Mouse (Mus musculus): ENCODE measurements at regions not wholly inside any gene's neighbourhood (a gene's known extent, or its start where the extent isn't known, plus 50 kb on each side); places are given as distances from the start of the nearest gene placed in this dataset.

DNA sequence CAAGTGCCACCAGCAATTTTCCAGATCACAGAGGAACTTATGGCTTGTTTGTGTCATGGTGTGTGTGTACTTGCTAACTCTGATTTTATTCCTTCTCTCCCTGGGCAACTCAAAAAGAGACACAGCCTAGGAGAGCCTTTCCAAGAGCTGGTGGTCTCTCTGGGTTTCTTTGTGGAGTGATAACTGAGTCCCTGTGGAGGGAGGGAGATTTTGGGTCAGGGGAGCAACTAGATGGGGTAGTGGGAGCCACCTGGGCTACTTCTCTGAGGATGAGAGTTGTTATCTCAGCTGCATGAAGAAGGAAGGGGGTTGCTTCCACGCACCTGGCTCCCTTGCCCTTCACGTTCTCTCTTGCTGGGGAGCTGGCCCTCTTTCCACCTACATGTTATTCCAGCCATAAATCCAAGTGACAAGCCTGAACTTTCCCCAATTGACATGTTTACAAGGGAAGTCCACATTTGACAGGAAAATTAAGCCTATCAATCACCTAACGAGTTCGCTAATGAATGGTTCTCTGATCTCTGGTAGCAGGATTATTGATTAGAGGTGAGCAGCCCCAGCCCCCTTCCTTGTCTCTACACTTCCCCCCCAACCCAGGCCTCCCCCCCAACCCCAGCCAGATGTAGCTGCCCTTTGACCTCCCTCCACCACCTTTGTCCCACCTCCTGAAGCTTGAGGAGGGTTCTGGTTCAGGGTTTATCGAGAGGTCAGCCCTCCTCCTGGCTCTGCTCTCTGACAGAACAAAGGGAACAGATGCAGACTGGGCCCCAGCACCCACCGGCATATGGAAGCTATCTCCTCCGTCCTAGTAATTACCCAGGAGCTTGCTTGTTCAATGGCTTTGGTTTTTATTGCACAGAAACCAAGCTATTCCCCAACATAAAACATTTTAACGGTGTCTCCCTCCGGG lies 304.4 kb upstream of the Zfp703 start:
- DNase-seq (ENCODE audit: low read depth in 1 of 2, low spot score in 2 of 2) = no peak

DNA sequence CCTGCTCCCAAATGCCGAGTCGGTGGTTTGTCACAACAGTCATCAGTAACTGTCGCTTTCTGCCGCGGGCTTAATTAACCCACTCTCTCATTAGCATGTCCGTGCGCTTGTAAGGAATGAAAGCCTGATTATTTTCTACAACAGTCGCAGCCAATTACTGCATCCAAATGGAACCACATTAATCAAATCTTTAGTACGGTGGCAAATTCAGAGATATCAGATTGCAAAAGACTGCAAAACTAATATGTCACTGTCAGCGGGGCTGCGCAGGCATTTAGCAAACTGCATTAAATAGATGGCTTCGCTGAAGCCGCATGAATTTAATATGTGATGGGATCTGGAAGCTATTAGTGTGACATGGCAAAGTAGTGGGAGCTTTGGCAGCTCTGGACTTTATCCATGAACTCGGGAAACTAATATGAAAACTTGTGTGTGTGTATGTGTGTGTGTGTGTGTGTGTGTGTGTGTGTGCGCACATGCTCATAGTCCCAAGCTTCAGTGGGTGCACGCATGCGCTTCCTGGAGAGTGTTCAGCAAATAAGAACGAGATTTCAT lies 299.5 kb upstream of the Zfp703 start:
- no peak for DNase-seq (ENCODE audit: low read depth in 1 of 2, low spot score in 2 of 2)

DNA sequence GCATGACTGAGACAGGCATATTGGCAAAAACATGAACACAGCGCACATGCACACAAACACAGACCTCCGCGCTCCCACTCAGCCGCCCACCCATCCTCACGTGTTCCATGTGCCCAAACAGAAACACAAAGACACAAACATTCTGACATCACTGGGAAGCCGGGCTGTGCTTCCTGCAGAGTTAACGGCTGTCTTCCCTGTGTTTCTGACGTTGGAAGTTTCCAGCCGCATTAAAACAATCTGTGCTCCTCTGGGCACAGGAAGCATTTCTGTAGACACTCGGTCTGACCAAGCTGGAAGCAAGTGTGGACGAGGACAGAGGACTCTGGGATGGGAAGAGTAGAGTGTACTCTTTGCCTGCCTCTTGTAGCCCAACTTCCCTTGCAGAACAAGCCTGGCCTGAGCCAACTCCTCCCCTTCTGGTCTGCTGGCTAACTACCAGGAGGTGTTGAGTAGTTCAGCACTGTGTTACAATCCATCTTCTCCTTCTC lies 296.2 kb upstream of the Zfp703 start:
- no peak for DNase-seq (ENCODE audit: low read depth in 1 of 2, low spot score in 2 of 2)

DNA sequence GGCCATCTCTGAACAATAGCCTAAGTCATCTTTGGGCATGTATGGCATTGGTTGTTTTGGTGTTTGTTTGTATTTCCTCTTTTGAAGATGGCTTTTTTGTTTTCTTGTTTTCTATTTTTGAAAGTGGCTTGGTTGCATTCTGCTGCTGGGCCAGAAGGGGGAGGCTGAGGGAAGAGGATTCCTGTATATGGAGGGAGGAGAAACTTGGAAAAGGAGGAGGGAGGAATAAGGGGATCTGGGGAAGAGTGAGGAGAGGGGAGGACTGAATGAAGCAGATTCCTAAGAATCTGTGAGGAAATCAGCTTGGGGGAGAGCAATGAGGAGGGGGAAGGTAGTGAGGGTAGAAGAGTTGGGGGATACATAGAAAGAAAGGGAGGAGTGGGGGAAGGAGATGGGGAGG lies 290.0 kb upstream of the Zfp703 start:
- DNase-seq (ENCODE audit: low read depth in 1 of 2, low spot score in 2 of 2) = no peak

DNA sequence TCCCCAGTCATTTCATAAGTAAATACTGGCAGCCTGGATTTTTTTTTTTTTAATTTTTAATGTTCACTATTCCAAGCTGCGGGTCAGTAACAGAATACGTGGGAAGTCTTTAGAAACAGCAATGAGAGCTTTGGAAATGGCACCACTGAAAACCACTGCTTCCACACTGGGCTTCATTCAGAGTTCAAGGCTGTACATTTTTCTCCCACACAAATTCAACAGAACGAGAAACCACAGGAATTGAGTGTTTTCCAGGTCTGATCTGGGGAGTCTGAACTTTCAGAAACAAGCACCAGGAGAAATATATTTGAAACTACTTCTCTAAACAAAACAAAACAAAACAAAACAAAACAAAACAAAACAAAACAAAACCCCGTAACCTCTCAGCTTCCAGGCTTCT lies 289.1 kb upstream of the Zfp703 start:
- DNase-seq (ENCODE audit: low read depth in 1 of 2, low spot score in 2 of 2) = no peak

DNA sequence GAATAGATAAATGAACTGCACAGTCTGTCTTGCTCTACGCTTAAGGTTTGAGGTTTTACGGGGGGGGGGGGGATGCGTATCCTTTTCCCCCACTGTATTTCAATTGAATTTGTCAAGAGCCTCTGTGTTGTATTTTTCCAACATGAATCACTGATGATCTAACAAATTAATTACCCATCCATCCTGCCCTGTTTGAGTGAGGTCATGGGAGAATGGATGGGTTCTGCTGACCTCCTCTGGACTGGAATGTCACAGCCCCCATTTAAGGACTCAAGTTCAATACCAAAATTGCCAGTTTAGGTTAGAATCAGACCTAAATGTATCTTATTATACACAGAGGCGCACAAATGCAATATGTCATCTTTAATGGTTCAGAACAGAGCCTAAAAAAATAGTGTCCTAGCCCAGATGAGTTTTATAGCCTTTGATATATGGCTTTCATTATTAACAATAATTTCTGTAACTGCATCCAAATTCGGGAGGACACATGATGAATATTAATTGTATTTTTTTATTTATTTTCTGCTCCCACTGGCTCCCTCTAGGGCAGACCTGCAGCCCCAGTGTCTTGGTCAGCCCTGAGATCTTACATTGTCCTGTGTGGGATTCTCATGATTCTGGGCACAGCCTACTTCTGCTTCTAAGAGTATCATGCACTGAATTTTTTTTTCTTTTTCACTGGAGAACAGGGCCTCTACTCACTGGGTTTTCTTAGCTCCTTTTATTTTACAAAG lies 288.2 kb upstream of the Zfp703 start:
- no peak for DNase-seq (ENCODE audit: low read depth in 1 of 2, low spot score in 2 of 2)

DNA sequence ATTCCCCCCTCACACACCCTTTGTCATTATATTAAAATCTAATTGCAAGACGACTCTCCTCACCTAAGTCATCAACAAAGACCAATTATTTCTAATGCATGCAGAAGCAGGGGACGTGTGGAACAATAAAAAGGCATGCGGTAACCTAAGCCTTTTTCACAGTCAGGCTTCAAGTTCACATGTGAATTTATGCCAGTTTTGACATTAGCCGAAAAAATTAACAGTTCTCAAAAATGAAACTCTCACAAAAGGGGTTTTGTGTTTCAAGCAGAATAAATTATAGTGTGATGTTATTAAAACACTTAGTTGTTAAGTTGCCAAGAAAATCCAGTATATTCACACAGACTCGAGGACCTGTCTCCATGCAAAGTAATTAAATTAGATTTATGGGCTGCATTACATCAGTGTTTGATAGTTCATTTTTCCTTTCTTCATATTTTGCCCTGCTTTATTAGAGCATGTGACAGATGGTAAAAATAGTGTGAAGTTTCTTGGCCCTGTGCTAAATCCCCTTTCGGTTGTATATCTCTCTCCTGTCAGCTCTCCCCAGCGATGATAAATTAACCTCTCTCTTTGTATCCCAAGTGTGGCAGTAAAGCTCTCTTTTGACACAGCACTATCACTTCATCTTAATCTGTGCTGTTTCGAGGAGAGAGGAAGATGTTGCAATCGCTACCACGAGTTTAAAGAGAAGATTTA lies 287.5 kb upstream of the Zfp703 start:
- DNase-seq (ENCODE audit: low read depth in 1 of 2, low spot score in 2 of 2) = no peak

DNA sequence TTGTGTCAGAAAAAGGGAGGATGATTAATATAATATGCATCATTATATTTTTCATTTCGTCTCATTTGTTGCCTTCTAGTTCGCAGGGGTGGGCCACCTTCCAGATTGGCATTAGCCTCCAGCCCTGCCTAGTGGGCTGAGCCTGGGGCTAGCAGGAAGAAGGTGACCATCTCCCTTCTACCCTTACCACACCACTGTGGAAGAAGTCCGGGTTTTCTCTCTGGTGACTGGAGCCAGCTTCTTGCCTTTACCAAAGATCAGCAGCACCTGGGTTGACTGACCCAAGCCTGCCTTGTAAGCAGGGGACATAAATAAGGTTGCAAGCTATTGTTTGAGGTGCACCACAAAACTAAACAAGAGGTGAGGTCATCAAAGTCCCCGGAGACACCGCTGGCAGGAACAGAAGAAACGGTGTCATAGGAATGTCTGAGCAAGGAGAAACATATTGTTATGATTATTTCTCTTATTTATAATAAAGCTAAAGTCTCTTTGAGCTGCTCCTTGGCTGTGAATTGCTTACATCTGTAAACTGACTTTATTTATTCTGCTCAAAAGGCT lies 286.9 kb upstream of the Zfp703 start:
- DNase-seq (ENCODE audit: low read depth in 1 of 2, low spot score in 2 of 2) = no peak

DNA sequence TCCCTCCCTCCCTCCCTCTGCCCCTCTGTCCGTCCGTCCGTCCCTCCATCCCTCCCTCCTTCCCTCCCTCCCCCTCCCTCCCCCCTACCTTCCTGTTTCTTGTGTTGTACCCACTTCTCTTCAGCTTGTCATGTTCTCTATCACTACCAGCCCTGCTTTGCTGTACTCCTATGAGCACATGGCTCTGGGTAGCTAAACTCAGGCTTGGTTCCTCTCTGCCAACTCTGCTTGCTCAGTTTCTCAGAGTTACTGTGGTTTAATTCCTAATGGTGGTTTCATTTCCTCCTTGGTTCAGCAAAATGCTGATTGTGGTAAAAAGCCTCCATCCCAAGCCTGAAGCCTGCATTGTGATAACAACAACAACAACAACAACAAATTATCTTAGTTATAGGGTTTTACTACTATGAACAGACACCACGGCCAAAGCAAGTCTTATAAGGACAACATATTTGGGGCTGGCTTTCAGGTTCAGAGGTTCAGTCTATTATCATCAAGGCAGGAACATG lies 279.5 kb upstream of the Zfp703 start:
- DNase-seq (ENCODE audit: low read depth in 1 of 2, low spot score in 2 of 2) = peak; percentile 32

DNA sequence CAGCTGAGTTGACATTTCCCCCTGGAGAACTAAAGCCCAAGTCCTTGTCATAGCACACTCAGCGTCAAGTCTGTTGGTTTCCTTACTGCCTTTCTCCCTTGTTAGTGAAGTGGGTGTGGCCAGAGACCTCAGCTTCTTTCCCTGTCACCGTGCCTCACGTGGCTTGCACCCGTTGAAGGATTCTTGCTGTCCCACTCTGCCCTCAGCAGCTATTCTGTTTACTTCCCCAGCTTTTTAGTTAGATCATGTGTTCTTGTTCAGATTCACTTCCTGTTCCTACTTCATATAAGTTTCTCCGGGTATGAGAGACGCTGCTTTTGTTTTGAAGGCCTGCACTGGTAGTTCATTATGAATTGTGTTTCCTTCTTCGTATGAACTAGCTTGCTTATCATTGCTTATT lies 278.5 kb upstream of the Zfp703 start:
- DNase-seq (ENCODE audit: low read depth in 1 of 2, low spot score in 2 of 2) = peak; percentile 79 to 88

DNA sequence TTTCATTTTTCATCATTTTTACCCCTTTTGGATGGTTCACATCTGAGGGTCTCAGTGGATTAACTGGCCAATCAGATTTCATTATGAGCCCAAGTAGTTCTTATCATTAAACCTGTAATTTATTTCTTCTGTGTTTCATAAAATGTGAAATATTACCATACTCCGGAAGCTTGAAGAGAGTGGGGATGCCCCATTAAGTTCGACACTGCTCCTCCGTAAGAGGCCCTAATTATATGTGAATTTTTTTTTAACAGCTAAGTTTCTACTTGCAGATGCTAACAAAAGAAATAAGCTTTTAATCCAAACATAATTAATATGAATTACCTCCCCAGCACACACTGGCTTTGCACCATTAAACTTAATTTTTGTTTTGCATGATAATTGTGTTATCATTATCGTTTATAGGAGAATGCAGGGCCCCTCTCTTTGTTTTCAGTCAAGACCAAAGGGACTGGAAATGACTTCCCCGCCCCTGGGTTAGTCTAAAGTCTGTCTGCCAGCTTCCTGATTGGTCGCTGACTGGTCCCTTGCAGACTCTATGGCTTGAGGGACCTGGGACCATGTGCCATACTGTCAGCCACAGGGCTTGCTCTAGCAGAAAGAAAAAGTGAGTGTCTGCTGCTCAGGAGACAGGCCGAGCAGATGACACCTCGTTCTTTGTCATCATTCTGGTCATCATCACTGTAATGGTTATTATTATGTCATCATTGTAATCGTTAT lies 270.9 kb upstream of the Zfp703 start:
- no peak for DNase-seq (ENCODE audit: low read depth in 1 of 2, low spot score in 2 of 2)

DNA sequence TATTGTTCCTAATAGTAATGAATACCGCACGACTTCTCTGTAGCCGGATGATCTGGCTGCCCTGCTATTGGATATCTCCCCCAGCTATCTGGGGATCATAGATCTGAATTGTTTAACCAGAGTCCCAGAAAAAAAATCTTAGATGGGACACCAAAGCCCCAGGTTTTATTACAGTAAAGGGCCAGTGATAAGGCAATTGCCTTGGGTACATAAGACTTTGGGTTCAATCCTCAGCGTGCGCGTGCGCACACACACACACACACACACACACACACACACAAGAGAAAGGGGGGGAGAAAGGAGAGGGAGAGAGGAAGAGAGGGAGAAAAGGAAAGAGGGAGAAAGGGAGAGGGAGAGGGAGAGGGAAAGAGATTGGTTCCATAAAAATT lies 270.4 kb upstream of the Zfp703 start:
- DNase-seq (ENCODE audit: low read depth in 1 of 2, low spot score in 2 of 2) = no peak

DNA sequence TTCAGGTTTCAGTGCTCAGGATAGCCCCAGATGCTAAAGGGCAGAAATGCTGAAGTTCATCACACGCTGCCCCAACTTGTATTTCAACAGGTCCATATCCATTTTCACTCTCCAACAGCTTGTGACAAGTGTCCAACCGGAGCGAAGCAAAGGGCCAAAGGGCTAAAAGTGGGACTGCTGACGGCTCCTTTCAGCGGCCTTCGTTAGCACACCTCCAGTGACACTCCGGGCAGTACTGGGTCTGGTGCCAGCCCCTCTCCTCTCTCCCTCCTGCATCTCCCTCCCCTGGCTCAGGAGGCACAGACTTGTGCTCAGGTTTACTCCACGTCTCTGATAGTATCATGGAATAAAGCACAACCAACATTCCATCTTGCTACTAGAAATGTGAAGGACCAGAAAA lies 263.3 kb upstream of the Zfp703 start:
- no peak for DNase-seq (ENCODE audit: low read depth in 1 of 2, low spot score in 2 of 2)

DNA sequence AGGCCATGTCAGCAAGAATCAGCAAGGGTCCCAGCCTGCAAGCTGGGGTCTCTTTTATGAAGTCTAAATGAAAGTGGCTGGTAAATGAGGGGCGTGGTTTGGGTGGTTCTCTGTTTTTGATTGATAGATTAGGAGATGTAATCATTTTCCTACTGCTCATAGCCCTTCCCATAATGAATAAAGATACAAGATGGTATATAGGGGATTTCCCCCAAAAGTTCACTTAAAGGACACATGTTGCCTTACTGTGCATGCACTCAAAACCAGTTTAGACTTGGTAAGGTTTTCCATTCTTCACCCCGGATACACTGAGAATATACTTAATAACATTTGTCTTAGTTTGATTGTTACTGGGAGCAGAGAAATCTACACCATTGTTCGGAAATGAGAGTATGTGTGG lies 262.4 kb upstream of the Zfp703 start:
- no peak for DNase-seq (ENCODE audit: low read depth in 1 of 2, low spot score in 2 of 2)

DNA sequence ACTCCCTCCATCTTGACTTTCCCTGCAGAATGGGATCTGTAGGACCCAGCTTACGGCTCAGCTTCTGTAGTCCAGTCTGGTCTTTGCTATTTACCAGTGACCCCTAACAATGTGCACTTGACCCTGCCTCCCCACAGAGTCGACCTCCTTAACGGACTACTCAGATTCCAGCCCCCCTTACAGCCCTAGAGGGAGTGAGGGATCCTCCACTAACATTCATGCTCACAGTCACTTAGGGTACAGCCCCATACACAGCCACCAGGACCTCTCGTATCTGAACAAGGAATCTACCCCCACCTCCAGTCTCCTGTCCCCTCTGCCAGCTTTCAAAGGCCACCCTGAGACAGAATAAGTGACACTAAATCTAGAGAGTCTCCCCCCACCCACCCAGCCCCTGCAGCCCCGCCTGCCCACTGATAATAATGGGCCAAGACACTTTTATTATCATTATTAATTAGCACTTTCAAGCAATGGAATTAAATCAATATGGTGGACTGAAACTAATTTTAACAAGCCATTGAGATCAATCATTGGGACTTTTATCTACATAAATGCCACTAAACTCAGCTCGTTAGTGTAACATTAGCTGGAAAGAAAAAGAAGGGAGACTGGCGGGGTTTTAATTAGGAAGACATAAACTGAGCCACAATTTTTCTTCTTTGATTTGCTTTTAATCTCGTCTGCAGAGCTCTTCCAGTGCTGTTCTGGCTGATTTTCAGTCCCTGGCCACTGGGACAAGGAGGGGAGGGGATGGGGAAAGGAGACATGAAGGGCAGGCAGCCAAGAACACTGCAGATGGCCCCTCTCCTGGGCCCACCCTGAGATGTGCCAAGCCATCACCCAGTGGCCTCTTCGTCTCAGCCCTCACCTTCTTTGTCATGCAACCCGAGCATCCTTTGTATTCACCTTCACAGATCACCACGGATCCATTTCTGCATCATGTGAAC lies 258.4 kb upstream of the Zfp703 start:
- no peak for DNase-seq (ENCODE audit: low read depth in 1 of 2, low spot score in 2 of 2)

DNA sequence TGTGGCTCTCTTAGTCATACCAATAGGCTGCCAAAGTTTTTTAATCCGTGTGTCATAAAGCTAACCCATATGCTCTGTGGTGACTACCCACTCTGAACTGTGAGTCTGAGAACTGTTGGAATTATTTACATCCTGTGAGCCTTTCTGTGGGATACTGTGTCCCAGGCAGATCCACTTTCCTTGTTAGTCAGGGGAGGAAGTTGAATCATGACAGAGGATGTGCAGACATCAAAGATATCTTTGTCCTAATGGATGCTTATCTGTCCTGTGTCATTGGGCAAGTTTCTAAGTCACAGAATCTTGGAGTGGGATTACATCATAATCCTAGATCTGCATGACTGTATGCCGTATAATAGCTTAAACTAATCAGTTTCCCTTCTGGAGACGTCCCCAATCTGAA lies 254.4 kb upstream of the Zfp703 start:
- DNase-seq (ENCODE audit: low read depth in 1 of 2, low spot score in 2 of 2) = no peak

DNA sequence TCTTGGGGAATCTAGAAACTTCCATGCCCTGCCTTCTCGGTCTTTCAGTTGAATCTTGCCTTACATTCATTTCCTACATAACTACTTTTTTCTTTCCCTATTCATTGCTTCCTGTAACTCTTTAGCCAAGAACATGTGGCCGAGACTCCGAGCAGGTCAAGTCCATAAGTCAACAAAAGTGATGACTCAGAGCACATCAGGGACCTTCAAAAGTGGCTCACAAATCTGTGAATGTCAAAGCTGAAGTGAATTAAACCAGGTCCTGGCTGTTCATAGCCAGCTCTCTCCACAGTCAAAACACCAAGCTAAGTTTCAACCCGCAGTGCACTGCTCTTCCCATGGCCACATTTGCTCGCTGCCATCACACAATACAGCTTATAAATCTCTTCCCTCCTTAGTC lies 252.5 kb upstream of the Zfp703 start:
- no peak for DNase-seq (ENCODE audit: low read depth in 1 of 2, low spot score in 2 of 2)

DNA sequence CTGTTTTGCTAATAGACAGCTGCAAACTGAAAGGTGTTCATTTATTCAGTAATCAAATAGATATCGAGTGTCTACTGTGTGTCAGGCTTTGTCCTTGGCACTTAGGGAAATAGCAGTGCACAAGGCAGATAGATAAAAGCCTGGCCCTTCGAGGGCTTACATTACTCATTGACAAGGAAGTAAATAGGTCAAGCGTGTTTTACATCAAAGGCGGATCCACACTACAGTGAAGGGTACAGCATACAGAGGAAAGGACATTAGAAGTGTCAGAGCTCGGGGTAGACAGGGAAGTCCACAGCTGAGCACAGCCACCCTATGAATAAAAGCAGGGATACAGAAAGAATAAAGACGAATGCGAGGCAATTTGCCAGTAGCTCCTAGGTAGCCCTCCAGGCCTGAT lies 251.6 kb upstream of the Zfp703 start:
- no peak for DNase-seq (ENCODE audit: low read depth in 1 of 2, low spot score in 2 of 2)

DNA sequence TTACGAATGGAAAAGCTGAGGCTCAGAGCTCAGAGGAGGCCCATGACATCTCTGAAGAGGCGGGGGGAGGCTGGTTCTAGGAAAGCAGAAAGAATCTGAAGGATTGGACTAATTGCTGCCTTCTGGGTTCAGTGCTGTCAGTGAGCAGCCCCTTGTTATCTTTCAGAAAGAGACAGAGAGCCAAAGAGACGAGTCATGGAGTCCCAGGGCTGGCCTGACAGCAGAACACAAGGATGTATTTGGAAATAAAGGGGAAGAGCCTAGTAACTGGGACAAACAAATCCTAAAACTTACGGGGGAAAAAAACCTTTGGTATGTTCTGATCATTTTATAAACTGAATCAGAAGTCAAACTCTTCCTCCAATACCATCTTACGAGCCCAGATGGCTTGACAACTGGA lies 247.8 kb upstream of the Zfp703 start:
- no peak for DNase-seq (ENCODE audit: low read depth in 1 of 2, low spot score in 2 of 2)

Data from monocyte, adult 2 months (primary cell).